In the genomic region with DNA sequence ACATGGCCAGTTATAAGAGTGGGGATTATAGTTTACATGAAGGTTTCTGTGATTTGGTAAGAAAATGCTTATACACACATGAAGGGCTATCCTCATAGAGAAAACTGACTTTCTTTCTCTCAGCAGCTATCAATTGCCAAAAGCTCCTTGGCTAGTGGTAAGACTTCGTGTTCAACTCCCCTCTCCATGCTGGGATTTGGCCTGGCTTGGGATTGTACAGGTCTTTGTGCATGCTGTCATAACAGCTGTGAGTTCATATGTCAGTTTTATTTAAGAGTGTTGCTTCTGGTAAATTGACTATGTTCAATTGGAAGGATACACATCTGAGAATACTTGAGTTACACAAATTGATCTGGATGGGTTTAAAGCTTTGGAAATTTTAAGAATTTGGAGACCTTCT, we compare ENCODE assay signal across 17 mouse cellular contexts. TPM values are rescaled to one million over a fixed set of nuclear protein-coding genes. Genes with fewer than 3 reads are reported as not detected.
"Had no signal": no experiment of that assay in that cellular context is flagged by ENCODE, and none has a peak within 500 bp of the region (broad histone marks: within the 10 kb centered on the region; RNA-seq: fewer than 3 reads in every experiment).

No protein-coding gene starts in this region.

- H3K27ac ChIP-seq: kidney, postnatal 0 days; limb, embryonic 13.5 days; liver, embryonic 15.5 days; neural tube, embryonic 12.5 days had no signal

- ATAC-seq: lung, postnatal 0 days had no signal

- H3K4me3 ChIP-seq: limb, embryonic 13.5 days; liver, embryonic 15.5 days; neural tube, embryonic 12.5 days had no signal

- H3K4me1 ChIP-seq: limb, embryonic 13.5 days; liver, embryonic 15.5 days; neural tube, embryonic 12.5 days had no signal

- H3K9me3 ChIP-seq: limb, embryonic 13.5 days; liver, embryonic 15.5 days; neural tube, embryonic 12.5 days had no signal

- H3K9ac ChIP-seq: limb, embryonic 13.5 days; liver, embryonic 15.5 days; neural tube, embryonic 12.5 days had no signal

- H3K4me2 ChIP-seq: limb, embryonic 13.5 days; liver, embryonic 11.5 days; liver, embryonic 15.5 days; neural tube, embryonic 12.5 days had no signal

- H3K36me3 ChIP-seq: limb, embryonic 13.5 days; liver, embryonic 15.5 days; neural tube, embryonic 12.5 days had no signal

- H3K27me3 ChIP-seq: limb, embryonic 13.5 days; liver, embryonic 15.5 days; neural tube, embryonic 12.5 days had no signal

- DNase-seq: kidney, postnatal 36 days; layer of hippocampus, adult 9-11 months; layer of hippocampus, postnatal 36 days; lung, adult 2 months; lung, postnatal 36 days; midbrain, embryonic 14.5 days; right cerebral cortex, postnatal 4 days; spleen, adult 18-20 months; thymus, adult 18-20 months; thymus, postnatal 14 days had no signal

RNA-seq across cellular contexts. Expression of a gene that starts 49.1 kb away (rescaled TPM):
- polyA plus RNA-seq: liver, embryonic 11.5 days; liver, embryonic 15.5 days; lung, adult 2 months; lung, postnatal 0 days; midbrain, embryonic 14.5 days; neural tube, embryonic 12.5 days; stomach, embryonic 14.5 days had no signal
